Mouse (Mus musculus): ENCODE data around the gene Prpf18.

- TF ChIP-seq CTCF (IDR thresholded peaks at IDR 0.05; ENCODE audit: low read depth) (no peak), EP300 (IDR thresholded peaks at IDR 0.05; ENCODE audit: low read depth) (no peak)
These were observed 54.9 kb downstream of the Prpf18 start for GRCm38 (mm10) chr2:4596992-4597391.

Measured in heart, postnatal 0 days (tissue).